Mouse (Mus musculus) A20 (cell line): ENCODE results near the gene Ankrd39.

Experiments
- DNase-seq: peaks from one replicate; pipeline ENCODE4 v3.0.0-alpha.2; 2011; ENCODE audit warnings: low read depth, low spot score

Gene Ankrd39

DNA sequence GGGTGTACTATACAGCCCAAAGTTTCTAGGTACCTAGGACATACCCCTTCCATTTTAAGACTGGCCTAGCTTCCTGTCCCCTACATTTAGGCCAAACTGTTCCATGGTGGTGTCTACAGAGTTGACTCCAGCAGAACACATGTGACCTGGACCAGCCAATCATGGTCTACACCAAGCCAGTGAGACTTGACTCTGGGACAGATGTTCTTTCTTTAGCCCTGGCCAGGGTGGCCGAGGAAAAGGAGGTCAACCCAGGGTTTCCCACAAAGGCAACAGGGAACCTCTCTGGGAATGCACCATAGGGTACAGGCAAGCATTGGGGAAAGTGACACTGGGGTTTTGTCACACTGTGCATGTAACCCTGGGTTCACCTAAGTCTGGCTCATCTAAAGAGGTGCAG lies 25.5 kb upstream of the Ankrd39 start:
- no peak for DNase-seq

DNA sequence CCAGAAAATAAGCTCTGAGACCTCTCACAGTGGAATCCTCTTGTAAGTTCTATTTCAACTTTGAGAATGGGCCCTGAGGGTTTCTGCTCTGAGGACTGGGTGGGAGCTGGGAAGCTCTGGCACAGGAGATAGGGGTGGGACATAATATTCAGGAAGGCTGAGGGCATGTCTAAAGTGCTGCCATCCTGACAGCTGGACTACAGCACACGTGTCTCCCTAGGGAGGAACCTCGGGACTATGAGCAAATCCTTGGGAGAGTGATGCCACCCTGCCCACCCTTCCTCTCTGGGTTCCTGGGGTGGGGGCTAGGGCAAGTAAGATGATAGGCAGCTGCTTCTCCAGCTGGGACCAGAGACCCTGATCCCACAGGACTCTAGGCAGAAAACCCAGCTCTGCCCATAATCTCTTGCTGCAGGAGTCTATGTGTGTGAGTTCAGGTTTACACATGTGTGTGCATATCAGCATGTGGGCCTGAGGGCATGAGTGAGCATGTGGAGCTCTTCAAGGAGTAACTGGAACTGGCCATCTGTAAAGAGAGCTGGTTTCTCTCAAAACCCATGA lies 25.0 kb upstream of the Ankrd39 start:
- no peak for DNase-seq

DNA sequence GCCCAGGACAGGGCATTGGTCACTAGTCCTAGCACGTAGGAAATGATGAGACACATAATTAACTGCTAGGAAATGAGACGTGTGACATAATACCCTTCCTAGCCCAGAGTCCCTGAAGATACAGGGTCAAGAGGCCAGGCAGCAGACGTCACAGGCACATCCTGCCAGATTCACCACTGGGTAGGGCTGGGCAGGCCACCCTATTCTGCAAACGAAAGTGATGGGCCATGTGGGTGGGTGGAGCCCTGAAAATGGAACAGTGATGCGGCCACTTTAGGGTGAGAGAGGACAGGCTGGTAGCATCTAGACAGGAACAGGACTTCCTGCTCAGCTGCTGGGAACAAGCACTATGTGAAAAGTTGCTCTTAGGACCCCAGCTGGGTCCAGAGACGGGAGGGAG lies 24.4 kb upstream of the Ankrd39 start:
- no peak for DNase-seq

DNA sequence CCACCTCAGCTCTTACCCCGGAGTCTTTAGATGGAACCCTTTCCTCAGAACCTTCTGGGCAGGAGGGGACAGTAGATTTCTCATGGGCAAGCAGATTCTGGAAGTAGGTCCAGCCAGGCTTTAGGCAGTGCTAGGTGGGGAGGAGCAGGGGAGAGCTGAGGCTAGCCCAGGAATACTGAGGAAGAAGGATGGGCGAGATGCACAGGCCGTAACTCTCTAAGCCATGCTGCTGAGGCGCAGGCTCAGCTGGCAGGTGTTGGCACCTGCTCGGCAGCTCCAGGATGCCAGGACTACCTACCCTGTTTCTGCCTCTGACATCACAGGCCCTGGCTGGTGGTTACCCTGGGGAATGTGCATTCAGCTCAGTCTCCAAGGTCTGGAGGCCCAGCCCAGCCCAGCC lies 23.1 kb upstream of the Ankrd39 start:
- DNase-seq, result no peak

DNA sequence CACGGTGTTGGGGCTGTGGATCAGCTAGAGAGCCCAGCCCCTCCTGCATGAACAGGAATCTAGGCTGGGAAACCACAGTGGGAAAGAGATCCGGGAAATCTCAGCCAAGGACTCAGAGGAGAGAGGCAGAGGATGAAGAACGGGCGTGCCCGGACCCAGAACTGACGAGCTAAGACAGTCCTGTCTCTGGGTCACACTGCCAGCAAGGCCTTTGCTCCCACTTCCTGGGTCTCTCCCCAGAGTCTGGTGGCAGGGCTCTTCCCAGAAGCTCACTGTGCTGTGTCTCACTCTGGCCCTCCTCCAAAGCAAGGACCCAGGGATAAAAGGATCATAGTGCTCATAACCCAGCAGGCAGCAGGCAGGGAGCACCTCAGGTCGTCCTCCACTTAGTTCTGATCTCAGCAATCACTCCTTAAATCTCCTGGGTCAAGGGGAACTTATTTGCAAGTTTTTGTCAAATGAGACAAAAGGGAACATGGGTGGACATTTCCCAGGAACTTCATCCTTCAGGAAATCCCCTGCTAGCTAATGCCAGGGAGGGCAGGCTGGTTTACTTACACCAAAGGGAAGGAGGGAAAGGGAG lies 22.5 kb upstream of the Ankrd39 start:
- no peak for DNase-seq

DNA sequence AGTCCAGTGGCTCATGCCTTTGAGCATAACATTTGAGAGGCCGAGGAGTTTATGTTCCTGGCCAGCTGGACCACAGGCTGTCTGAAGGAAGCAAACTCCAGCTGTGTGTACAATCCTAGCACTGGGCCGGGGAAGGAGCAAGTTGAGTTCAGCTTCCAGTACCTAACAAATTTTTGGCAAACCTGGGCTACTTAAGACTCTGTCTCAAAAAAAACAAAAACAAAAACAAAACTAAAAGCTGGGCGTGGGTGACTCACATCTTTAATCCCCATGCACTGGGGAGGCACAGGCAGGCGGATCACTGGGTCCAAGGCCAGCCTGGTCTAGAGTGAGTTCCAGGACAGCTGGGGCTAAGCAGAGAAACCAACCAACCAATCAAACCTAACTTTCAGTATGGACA lies 21.5 kb upstream of the Ankrd39 start:
- no peak for DNase-seq

DNA sequence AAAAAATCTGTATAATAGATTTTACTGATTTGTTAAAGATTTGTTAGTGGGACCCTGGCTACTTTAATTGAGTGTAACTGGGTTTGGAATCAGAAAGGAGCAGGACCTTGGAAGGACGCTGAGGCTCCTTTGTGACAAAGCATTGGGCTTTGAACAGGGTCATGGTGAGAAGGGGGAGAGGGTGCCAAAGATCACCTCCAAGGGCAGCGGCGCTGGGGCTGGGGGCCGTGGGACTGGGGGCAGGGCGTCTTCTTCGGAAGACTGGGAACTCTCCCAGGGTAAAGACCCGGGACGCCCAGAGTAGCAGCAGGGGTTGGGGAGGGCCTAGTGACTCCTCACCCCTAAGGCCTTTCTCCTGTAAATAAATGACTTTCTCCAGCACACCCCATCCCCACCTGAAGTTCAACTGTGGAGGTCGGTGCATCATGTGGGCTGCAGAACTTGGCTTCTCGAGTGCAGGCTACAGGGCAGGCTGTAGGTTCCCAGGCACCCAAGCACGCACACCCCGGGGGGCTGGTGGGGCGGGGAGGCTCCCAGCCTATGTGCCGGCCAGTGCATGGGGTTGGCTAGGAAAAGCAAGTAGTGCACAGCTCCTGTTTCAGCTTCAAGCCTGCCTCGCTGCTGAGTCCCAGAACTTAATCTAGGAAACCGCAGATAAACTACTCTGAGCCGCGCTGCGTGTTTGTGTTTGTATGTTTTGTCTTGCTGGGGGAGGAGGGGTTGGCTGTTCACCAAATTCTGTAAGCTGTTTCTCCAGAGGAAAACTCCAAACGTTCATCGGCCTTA lies 20.8 kb upstream of the Ankrd39 start:
- DNase-seq, result no peak

DNA sequence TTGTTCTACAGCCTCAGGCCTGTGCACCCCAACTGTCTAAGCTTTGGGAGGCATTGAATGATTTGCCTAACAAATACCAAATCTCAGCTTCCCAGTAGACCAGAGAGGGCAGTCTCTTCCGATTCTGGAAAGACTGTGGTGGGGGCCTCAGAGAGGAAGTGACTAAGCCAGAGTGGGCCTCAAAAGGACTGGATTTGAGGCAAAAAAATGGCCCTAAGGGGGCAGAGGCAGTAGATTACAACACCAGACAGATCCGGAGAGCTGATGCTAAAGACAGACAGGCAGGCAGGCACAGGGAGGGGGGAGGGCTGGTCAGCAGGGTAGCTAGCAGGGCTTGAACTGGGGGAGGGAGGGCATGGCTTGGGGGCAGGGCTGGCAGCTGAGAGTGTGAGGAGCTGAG lies 19.2 kb upstream of the Ankrd39 start:
- DNase-seq, result no peak

DNA sequence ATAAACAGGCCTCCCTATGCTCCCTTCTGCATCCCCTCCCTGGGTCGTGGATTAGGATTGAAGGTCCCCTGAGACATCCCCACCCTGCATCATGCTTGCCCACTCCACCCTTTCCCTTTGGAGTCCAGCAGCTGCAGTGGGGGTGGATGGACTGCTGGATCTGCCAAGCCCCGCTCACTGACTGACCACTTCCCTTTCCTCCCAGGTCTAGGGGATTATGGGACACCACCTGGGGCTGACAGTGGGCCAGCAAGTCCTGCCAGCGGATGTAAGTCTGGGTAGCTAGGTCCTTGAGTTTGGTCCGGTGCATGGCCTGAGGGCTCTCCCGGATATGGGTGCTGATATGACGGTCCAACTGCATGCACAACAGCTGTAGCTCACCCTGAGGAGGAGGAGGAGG lies 16.9 kb upstream of the Ankrd39 start:
- no peak for DNase-seq

DNA sequence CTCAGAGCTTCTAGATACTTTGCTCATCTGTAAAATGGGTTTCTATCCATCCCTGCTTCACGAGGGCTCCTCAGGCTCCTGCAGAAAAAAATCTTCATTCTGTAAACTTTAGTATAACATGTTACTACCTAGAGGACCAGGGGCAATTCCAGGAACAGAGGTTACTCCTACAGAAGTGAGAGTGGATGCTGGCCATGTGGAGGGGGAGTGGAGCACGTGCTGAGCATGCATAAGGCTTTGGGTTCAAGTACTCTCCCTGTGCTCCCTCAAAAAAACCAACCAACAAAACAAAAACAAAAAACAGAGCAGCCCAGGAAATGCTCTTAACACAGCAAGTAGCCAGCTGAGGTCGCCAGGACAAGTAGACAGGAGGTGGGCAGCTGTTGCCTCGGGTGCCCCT lies 16.4 kb upstream of the Ankrd39 start:
- DNase-seq, result no peak

DNA sequence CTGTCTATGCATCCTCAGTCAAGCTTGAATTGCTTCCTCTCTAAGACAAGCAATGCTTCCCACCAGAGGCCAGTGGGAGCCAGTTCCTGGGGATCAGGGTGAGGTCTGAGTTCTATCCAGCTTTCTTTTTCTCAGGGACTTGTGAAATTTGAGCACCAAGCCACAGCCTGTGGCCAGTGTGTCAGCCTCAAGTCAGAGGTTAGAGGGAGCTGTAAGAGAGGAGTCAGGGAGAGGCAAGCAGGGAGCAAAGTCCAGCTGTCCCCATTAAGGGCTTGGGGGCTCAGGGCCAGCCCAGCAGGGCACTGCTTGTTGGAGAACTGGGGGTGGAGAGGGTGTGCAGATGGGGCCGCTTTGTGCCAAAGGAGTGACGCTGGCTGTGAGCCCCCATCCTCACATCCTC lies 16.0 kb upstream of the Ankrd39 start:
- DNase-seq, result no peak

DNA sequence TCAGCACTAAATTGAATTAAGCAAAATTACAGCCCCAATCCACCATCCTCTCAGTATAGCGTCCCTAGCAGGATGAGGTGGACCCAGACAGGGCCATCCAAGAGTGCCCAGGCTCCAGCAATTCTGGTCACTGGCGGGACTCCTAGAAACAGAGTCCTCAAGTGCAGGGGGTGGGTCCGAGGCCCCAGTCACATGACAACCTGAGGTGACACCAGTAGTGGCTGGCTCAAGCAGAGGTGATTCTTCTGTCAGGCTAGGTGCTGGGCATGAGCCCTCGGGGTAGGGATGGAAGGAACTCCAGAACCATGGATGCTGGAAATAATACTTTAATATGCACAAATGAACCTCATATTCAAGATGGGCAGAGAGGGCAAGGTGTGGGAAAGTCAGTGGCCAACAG lies 15.1 kb upstream of the Ankrd39 start:
- DNase-seq, result no peak

DNA sequence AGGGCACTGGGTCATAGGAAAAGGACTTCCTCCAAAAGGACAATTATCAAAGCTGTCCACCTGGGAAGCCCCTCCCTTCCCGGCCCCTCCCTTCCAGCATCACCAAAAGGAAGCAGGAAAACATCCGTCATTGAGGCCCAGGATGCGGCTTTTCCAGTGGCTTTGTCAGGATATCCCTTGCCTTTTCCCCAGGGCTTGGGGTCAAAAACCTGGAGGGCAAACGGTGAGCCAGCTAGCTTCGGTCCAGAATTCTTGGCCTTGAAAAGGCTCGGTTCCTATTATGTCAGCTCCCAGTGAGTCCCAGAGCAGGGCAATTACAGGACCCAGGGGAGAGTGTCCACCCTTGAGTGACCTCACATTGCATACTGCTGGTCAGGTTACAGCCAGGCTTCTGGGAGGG lies 13.7 kb upstream of the Ankrd39 start:
- DNase-seq, result no peak

DNA sequence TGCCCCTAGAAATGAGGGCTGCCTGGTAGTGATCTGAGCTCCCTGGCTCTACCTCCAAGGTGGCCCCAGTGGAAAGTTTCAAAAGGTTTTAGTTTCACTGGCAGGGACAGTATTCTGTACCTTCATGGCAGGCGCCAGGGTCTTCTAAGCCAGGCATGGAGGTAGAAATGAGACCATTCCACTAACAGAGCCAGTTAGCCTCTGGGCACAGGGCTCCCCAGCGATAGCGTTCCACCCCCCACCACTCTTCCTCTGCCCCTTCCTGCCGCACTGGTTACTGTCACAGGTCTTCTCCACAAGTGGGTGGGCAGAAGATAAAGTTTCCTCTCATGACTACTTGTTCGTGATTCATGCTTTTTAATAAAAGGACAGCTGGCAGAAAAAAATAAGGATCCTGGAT lies 12.6 kb upstream of the Ankrd39 start:
- DNase-seq, result no peak

DNA sequence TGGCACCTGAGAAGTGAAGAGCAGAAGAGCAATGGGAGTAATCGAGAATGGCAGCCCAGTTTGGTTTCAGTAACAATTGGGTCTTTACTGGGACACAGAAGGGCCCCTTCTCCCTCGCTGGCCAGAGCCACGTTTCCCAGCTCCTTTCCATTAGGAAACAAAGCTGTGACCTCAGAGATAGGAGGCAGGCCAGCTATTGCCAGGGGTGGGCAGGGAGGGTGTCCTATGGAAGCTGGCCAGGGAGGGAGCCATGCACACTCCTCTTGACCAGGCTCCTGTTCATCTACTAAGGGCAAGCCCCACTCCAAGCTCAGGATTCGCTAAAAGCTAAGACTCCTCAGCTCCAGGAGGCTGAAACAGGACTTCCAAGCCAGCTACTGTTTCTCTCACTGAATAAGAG lies 12.0 kb upstream of the Ankrd39 start:
- DNase-seq, result no peak

DNA sequence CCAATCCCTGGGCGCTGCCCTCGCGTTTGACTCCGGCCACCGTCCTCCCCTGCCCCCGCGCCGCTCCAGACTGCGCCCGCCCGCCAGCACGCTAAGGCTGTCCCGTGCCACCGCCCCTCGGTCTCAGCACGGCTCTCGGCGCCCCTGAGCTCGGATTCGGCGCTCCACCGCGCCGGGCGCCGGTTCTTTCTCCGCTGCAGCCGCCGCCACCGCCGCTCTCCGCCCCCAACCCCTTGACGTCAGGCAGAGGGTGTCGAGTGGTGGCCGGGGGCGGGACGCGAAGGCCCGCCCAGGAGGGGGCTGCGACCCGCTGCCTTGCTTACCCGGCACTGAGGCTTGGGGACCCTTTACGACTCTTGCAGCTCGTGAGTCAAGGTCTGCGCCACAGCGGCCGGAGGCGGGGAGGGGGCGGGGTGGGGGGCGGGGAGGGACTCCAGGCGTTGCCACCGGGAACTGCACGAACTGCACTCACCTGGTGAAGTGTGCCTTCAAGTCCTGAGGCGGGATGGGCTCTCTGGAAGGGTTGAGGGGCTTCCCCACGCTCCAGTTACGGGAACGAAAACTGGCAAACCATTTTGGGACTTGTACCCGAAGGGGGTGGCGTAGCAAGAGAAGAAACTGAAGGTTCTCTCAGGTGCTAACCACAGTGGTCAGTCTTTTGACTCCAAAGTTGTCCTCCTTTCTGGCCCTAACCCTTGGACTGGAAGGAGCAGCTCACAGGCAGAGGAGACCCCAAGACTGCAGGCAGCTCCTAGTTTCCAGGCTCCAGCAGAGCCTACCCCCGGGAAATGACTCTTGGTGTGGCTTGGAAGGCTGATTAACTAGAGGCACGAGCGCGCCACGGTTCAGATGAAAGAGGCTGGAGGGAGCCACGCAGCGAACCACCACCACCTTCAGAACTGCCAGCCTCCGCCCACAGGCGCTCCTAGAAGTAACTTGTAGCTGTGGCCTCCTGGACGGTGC lies 11.1 kb upstream of the Ankrd39 start, which contains the start of gene Sema4c:
TSS of gene Sema4c (minus strand) at position 319 of the 963 bp plus-strand sequence.
- DNase-seq, result peak; percentile 59

DNA sequence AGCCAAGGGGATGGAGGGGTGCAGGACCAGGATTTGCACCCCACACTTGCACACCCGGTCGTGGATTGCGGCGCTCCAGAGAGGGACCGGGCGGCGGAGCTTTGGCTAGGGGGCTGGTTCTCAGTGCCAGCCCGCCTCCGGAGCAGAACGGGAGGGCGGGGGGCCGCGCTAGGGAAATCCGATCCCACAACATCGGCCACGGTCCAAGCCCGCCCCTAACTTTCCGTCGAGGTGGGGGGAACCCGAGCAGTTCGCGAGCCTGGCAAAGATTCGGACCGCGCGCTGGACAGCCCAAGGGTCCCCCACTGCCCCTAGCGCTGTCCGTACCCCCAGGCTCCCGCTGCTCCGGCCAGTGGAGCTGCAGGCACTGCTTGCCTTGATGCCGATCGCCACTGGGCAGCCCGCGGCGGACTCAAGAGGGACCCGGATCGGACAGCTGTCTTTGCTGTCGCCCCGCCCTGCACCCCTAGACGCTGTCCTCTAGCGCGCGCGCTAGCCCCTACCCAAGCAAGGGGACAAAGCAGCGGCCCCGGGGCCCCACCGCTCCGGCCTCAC lies 10.3 kb upstream of the Ankrd39 start:
- no peak for DNase-seq

DNA sequence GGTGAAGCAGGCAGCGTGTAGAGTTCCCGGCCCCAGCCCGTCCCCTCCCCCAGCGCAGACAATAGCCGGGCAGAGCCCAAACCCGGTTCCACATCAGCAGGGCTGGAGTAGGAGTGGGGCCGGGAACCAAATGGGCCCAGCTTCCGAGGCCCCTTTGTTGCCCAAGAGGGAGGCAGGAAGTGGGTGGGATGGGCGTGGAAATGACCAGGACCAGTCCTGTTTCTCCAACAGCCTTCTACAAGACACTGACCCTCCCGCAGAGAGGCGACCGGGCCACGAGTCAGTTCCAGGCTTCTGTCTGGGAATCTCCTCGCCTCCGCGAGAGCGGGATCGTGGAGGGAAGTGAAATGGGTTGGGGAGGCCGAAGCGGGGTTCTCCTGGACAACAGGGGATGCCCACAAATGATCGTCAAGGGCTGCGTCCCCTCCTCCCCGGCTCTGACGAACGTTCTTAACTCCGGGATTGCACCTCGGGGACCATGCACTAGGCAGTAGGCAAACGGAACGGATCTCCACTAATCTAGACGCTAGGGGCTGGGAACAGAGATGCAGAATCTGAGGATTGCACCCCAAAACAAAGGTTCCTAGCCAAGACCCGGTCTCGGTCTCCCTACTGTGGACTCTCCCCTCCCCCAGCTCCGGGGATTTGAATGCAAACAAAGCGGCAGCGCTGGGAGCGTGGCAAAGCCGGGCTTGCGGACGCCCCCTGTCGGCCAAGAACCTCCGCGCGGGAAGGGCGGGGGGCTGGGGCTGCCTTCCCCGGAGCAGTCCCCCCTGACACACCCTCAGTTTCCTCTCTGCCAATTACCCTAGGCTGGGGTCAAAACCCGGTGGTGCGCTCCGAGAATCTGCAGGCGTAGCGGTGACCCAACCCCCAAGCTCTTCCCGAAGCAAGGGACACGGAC lies 9.6 kb upstream of the Ankrd39 start:
- peak; percentile 66 for DNase-seq

DNA sequence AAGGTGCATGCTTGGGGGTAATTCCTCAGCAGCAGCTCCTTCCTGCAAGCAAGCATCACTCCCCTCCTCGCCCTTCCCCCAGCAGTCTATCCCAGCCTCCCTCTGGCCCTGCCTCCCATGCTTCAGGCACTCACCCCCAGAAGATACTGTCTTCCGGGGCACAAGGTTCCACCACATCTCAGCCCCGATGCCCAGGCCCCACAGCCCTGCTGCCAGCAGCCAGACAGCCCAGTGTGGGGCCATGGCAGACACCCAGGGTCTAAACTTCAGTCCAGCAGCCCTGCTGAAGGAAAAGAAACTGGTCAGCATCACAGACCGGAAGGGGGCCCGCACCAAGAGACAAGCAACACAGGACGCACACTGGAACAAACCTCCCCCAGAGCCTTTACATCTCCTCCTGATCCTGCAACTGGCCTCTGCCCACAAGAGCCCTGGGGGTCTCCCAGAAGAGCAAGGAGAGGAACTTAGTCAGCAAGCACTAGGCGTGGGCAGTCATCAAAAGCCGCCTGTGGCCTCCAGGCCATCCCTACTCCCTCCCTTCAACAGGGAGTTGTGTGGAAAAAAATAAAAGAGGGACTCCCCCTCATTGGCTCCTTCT lies 8.7 kb upstream of the Ankrd39 start:
- no peak for DNase-seq
